Mouse (Mus musculus): ENCODE data around the gene H2-DMa.

- TF ChIP-seq CTCF (conservative IDR thresholded peaks at IDR 0.05; ENCODE audit: low read length) (no peak), NANOG (IDR thresholded peaks at IDR 0.05; ENCODE audit: borderline replicate concordance, low read length) (no peak)
Measured at GRCm38 (mm10) chr17:34118113-34118872, 1.0 kb upstream of the H2-DMa start.
